Mouse (Mus musculus) heart, embryonic 13.5 days (tissue): ENCODE results near the gene Xntrpc. TPM values are rescaled to one million over a fixed set of nuclear protein-coding genes. Genes with fewer than 3 reads are reported as not detected.

Experiments used
- polyA plus RNA-seq: library from polyadenylated mRNA; unstranded; fragments of >200 nt; fragmentation: Nextera tagmentation; extraction: Ambion mirVana; gene quantifications from 2 replicates; pipeline ENCODE4 v1.2.1, GENCODE M21; 2015

The Xntrpc gene
- polyA plus RNA-seq, 1 experiment from 2014 or later: 0.91 TPM

Other genes with a start within 250 kb of the Xntrpc start
- gene Phox2a, start 247.4 kb upstream of the Xntrpc start, polyA plus RNA-seq: 0.11 and 0.32 TPM in 2 replicates
- 44.9 and 56.3 TPM in 2 replicates for gene Inppl1, start 227.5 kb upstream of the Xntrpc start, polyA plus RNA-seq
- 1.6 and 1.8 TPM in 2 replicates for gene Folr2, start 208.5 kb upstream of the Xntrpc start, polyA plus RNA-seq
- 61.7 and 64.4 TPM in 2 replicates for gene Anapc15, start 202.0 kb upstream of the Xntrpc start, polyA plus RNA-seq
- gene Folr1, start 194.9 kb upstream of the Xntrpc start, polyA plus RNA-seq: 4.7 and 6.4 TPM in 2 replicates
- 140 and 155 TPM in 2 replicates for gene Lamtor1, start 159.8 kb upstream of the Xntrpc start, polyA plus RNA-seq
- 0.10 and 0.27 TPM in 2 replicates for gene Tomt, start 159.4 kb upstream of the Xntrpc start, polyA plus RNA-seq
- gene Lrrc51, start 131.8 kb upstream of the Xntrpc start, polyA plus RNA-seq: 4.1 and 5.1 TPM in 2 replicates
- gene Numa1, start 131.6 kb upstream of the Xntrpc start, polyA plus RNA-seq: 39.7 and 41.7 TPM in 2 replicates
- 1.5 and 1.9 TPM in 2 replicates for gene Il18bp, start 47.0 kb upstream of the Xntrpc start, polyA plus RNA-seq
- gene Rnf121, start 244 bp upstream of the Xntrpc start, polyA plus RNA-seq: 17.0 and 17.2 TPM in 2 replicates
- 19.3 and 25.2 TPM in 2 replicates for gene Xndc1, start 202 bp upstream of the Xntrpc start, polyA plus RNA-seq
- not detected in 2 replicates for gene Trpc2, start 17.4 kb downstream of the Xntrpc start, polyA plus RNA-seq
- gene Art1, start 36.0 kb downstream of the Xntrpc start, polyA plus RNA-seq: 3.5 and 4.7 TPM in 2 replicates
- gene Art5, start 43.8 kb downstream of the Xntrpc start, polyA plus RNA-seq: 0.83 and 1.5 TPM in 2 replicates
- 0.06 and 0.11 TPM in 2 replicates for gene Chrna10, start 51.1 kb downstream of the Xntrpc start, polyA plus RNA-seq
- gene Nup98, start 144.5 kb downstream of the Xntrpc start, polyA plus RNA-seq: 21.1 and 22.0 TPM in 2 replicates
- 56.3 and 61.3 TPM in 2 replicates for gene Pgap2, start 144.5 kb downstream of the Xntrpc start, polyA plus RNA-seq
- gene Rhog, start 190.3 kb downstream of the Xntrpc start, polyA plus RNA-seq: 43.8 and 46.5 TPM in 2 replicates
- gene Stim1, start 202.1 kb downstream of the Xntrpc start, polyA plus RNA-seq: 11.7 and 13.0 TPM in 2 replicates